8 mouse cellular contexts compared by ENCODE assay signal in genomic region chr9:24770149-24770940, GRCm38 (mm10). TPM values are rescaled to one million over a fixed set of nuclear protein-coding genes. Genes with fewer than 3 reads are reported as not detected.
A peak's percentile ranks its signal among the peaks of the same experiment; 100 is the strongest.
DNase-seq lines count a peak whose midpoint lies in the region; ATAC-seq and TF ChIP-seq lines count a peak whose summit lies in the region.

No protein-coding gene starts in this region.

- H3K9ac ChIP-seq in ES-Bruce4 (ENCODE audit: low read depth, poor library complexity, severe bottlenecking) = peak overlapping the region; percentile 11
- peak overlapping the region; percentile 89 for H3K9ac ChIP-seq in heart, postnatal 0 days (replicated peaks; ENCODE audit: low read depth, low read length)
- H3K9ac ChIP-seq in liver, embryonic 13.5 days = no peak overlapping the region

- H3K4me1 ChIP-seq in ES-Bruce4 (ENCODE audit: control insufficient read depth, insufficient read depth, low read length) = no peaks in the 10 kb centered on the region
- peaks cover 5% of the 10 kb centered on the region; the same call in 1 of the 2 replicates for H3K4me1 ChIP-seq in bone marrow macrophage, adult 2 months (ENCODE audit: control insufficient read depth, insufficient read depth, low read length)
- 0 out of 2 replicates have a peak, but pooled peaks cover 4% of the 10 kb centered on the region for H3K4me1 ChIP-seq in heart, postnatal 0 days (ENCODE audit: control insufficient read depth, insufficient read depth)
- H3K4me1 ChIP-seq in liver, embryonic 13.5 days (replicated peaks) = peaks cover 10% of the 10 kb centered on the region; the same call in 1 of the 2 replicates

- H3K4me3 ChIP-seq in ES-Bruce4 (ENCODE audit: low read depth, low read length) = peak overlapping the region; percentile 19
- H3K4me3 ChIP-seq in bone marrow macrophage, adult 2 months (ENCODE audit: insufficient read depth, low read length) = peak overlapping the region; percentile 48
- H3K4me3 ChIP-seq in heart, postnatal 0 days (ENCODE audit: low read depth, low read length) = peak overlapping the region; percentile 64
- H3K4me3 ChIP-seq in liver, embryonic 13.5 days (replicated peaks) = peak overlapping the region; percentile 37

- H3K27ac ChIP-seq in ES-Bruce4 (ENCODE audit: insufficient read depth, low read length) = no peak overlapping the region
- no peak overlapping the region for H3K27ac ChIP-seq in bone marrow macrophage, adult 2 months (ENCODE audit: insufficient read depth, low read depth, low read length)
- H3K27ac ChIP-seq in heart, postnatal 0 days (ENCODE audit: low read depth) = peak overlapping the region; percentile 97
- H3K27ac ChIP-seq in liver, embryonic 13.5 days = no peak overlapping the region

- H3K9me3 ChIP-seq in ES-Bruce4 (replicated peaks; ENCODE audit: control insufficient read depth, insufficient read depth, low read length, poor library complexity, severe bottlenecking) = no peaks in the 10 kb centered on the region
- no peaks in the 10 kb centered on the region for H3K9me3 ChIP-seq in heart, postnatal 0 days (replicated peaks; ENCODE audit: control insufficient read depth, low read length)
- H3K9me3 ChIP-seq in liver, embryonic 13.5 days (replicated peaks) = no peaks in the 10 kb centered on the region

- TF ChIP-seq EP300 in ES-Bruce4 (IDR thresholded peaks at IDR 0.05; ENCODE audit: insufficient read depth, low read depth, low read length) = no peak
- no peak for TF ChIP-seq EP300 in heart, postnatal 0 days (IDR thresholded peaks at IDR 0.05; ENCODE audit: low read depth)

- TF ChIP-seq CTCF in ES-Bruce4 (IDR thresholded peaks at IDR 0.05; ENCODE audit: low read depth, low read length) = no peak
- no peak for TF ChIP-seq CTCF in bone marrow macrophage, adult 2 months (IDR thresholded peaks at IDR 0.05; ENCODE audit: low read depth, low read length)
- no peak for TF ChIP-seq CTCF in heart, postnatal 0 days (IDR thresholded peaks at IDR 0.05; ENCODE audit: low read depth)

- no peaks in the 10 kb centered on the region for H3K36me3 ChIP-seq in ES-Bruce4 (ENCODE audit: control insufficient read depth, insufficient read depth, low read length, poor library complexity, severe bottlenecking)
- H3K36me3 ChIP-seq in heart, postnatal 0 days (replicated peaks; ENCODE audit: control insufficient read depth, insufficient read depth, low read length) = peaks cover 14% of the 10 kb centered on the region
- H3K36me3 ChIP-seq in liver, embryonic 13.5 days = no peaks in the 10 kb centered on the region

- peaks cover 21% of the 10 kb centered on the region for H3K27me3 ChIP-seq in ES-Bruce4 (ENCODE audit: control insufficient read depth, insufficient read depth, low read length, poor library complexity, severe bottlenecking)
- H3K27me3 ChIP-seq in heart, postnatal 0 days (ENCODE audit: control insufficient read depth, insufficient read depth, low read length) = no peaks in the 10 kb centered on the region
- H3K27me3 ChIP-seq in liver, embryonic 13.5 days = peaks cover 72% of the 10 kb centered on the region

- 2% methylated on average over 41 of the region's 41 CpGs for WGBS in heart, postnatal 0 days
- WGBS in liver, embryonic 13.5 days (ENCODE audit: insufficient replicate concordance) = 2% methylated on average over 41 of the region's 41 CpGs

- intact Hi-C loops in left cerebral cortex, postnatal 36 days (cut with DNase I) = no loop called here

- no peak for ATAC-seq in heart, postnatal 0 days (ENCODE audit: insufficient read depth, low read depth)
- ATAC-seq in liver, embryonic 13.5 days (ENCODE audit: low read depth) = no peak
- no peak for ATAC-seq in cerebellum, adult (ENCODE audit: insufficient number of reproducible peaks, low FRiP score, low TSS enrichment)

- DNase-seq in heart, postnatal 0 days (ENCODE audit: low spot score) = peak; percentile 61
- DNase-seq in liver, embryonic 13.5 days = no peak
- no peak for DNase-seq in thymus, postnatal 14 days
- DNase-seq in right cerebral cortex, postnatal 36 days (ENCODE audit: low spot score in 2 of 2) = no peak
- DNase-seq in left cerebral cortex, postnatal 36 days (ENCODE audit: low spot score in 2 of 2) = no peak

- no peak for TF ChIP-seq POLR2A in ES-Bruce4 (IDR thresholded peaks at IDR 0.05; ENCODE audit: insufficient read depth, low read length)
- TF ChIP-seq POLR2A in bone marrow macrophage, adult 2 months (IDR thresholded peaks at IDR 0.05; ENCODE audit: borderline replicate concordance, low read depth, low read length) = no peak

- peak overlapping the region; percentile 66 for H3K4me2 ChIP-seq in heart, postnatal 0 days (ENCODE audit: low read depth, low read length)
- peak overlapping the region; percentile 48 for H3K4me2 ChIP-seq in liver, embryonic 13.5 days

RNA-seq across cellular contexts. Expression of gene Tbx20, which starts 3.8 kb away (rescaled TPM):
- 16.3 and 20.6 TPM in 2 replicates for polyA plus RNA-seq in ES-Bruce4 (2011; ENCODE audit: insufficient read depth, insufficient read length, low read depth, missing spikeins)
- not detected in 2 replicates for polyA plus RNA-seq in bone marrow macrophage, adult 2 months (2012; ENCODE audit: insufficient read depth, insufficient read length, missing spikeins)
- total RNA-seq in heart, postnatal 0 days (2014; rRNA removed; ENCODE audit: low replicate concordance) = 500 and 554 TPM in 2 replicates
- 36.9 and 51.2 TPM in 2 replicates for polyA plus RNA-seq in heart, postnatal 0 days (2015; fragmentation: Nextera tagmentation; extraction: Ambion mirVana)
- 0.69 and 0.96 TPM in 2 replicates for polyA plus RNA-seq in liver, embryonic 13.5 days (2015; fragmentation: Nextera tagmentation; extraction: Ambion mirVana)
- total RNA-seq in left cerebral cortex, postnatal 36 days (2021) = not detected
